Mouse (Mus musculus) c-Kit-positive CD71-positive TER-119-positive erythroid progenitor cells, embryonic 14.5 days (primary cell): Measurements from ENCODE around the gene Chchd6.

Source experiments
- DNase-seq: peaks from one replicate; pipeline ENCODE4 v3.0.0-alpha.2; 2013; ENCODE audit warnings: low spot score

Gene Chchd6

GRCm38 (mm10) chr6:89585696-89586095 is 9.8 kb downstream of the Chchd6 start:
- DNase-seq: no peak

GRCm38 (mm10) chr6:89584634-89585409 is 10.6 kb downstream of the Chchd6 start:
- no peak for DNase-seq

- no peak for DNase-seq
Measured at GRCm38 (mm10) chr6:89583170-89583569, 12.3 kb downstream of the Chchd6 start.

GRCm38 (mm10) chr6:89574641-89575040 is 20.8 kb downstream of the Chchd6 start:
- DNase-seq: no peak

DNA sequence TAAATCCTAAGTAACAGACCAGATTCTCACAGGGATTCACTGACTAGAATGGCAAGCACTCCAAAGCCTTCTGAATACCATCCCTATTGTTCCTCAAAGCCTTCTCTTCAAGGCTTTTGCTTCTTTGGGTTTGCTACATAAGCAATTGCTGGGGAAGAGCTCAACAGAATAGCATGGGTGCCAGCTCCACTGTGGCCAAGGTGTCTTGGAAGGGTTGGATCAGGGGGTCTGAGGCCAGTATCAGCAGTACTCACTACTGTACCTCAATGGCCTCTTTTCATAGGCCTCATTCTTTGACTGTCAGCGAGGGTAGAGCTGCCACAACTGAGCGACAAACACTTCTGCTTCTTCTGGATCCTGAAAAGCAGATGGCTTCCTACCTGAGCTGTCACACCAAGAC is 21.7 kb downstream of the Chchd6 start:
- no peak for DNase-seq

DNA sequence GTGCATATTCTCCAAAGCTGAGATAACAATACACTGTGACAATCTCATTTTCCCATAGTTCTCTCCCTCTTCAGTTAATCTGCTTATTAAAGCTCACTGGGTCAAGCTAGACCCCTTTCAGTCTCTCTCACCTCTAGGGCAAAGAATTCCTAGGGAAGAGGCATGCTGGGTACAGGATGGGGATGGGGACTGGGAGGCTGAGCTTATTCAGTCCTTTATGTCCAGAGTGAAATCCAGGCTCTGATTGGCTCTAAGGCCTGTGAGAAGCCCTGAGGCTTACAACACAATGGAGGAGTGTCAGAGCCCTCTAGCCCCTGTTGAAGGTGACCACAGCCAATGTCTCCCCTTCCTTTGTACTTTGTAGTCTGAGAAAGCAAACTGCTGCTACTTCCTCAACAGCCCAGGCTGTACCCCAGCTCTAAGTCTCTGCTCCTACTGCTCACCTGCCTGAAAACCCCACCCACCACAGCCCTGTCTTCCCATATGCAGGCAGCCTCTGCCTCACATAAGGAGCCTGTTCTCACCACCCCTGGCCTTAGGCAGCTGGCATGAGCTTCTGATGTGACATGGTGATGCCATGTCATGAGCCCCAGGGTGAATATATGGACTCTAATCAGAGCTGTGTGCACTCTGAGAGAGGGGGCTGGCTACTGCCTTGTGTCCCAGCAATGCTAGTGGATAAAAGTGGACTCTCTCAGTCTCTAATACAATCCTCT is 22.4 kb downstream of the Chchd6 start:
- no peak for DNase-seq

DNA sequence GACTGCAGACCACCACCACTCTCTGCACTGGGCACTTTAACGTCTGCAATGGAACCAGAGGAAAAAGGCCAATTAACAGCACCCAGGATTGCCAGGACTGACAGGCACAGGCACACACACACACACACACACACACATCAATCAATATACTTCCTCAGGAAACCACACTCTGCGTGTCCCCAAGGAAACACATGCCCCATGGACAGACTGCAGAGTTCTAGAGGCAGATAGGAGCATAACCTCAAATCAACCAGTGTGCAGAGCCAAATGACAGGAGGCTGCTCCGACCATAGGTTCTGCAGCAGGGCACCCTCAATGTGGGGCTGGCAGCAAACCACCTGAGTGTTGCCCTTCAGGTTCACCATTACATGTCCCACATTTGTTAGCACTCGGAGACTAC is 26.1 kb downstream of the Chchd6 start:
- DNase-seq: no peak

DNA sequence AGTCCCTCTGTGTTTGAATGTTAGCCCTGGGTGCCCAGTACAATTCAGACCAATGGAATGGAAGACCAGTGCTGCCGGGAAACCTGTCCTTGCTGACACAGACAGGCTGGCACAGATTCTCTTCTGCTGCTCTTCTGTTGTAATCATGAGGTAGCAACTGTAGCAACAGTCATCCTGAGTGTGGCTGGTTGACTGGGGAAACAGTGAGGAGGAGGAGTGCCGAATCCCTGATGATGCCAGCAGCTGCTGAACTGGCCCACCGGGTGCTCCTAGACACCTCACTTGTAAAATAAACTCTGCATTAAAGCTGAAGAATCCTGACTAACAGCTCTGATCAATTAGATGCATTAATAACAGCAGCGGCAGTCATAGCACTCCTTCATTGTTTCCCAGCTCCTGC is 28.7 kb downstream of the Chchd6 start:
- no peak for DNase-seq

DNA sequence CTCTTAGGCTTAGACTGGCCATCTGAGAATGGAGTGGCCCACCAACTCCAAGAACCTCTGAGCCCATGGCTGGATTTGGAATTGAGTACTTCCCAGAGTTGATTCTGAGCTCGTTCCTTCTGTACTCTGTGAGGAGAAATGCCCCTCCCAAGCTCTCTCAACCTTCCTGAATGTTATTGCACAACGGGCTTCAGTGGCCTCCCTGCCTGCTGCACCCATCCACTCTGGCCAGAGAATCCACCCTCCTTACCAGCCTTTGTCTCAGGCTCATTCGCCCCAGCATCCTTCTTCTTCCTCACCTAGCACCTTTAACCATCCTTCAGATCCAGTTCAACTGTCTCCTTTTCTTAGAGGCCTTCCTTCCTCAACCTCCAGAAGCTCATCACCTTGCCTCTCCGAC is 32.1 kb downstream of the Chchd6 start:
- no peak for DNase-seq

- DNase-seq: no peak
Measured at GRCm38 (mm10) chr6:89560826-89561225, 34.6 kb downstream of the Chchd6 start.

DNA sequence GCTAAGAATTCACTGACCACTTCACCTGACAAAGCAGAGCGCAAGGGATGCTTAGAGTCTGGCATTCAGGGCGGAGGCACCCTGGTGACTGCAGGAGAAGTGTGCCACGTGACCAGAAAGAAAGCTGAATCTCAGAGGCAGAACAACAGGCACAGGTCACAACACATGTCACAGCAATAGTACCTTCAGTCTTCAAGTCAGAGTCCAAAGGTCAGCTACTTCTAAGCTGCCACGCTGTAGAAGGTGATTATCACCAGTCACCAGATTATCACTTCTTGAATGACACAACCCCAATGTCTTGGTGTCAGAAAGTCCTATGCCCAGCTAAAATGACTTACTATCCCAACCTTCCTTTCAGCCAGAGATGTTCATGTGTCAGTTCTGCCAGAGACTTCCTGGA is 37.8 kb downstream of the Chchd6 start:
- no peak for DNase-seq

DNA sequence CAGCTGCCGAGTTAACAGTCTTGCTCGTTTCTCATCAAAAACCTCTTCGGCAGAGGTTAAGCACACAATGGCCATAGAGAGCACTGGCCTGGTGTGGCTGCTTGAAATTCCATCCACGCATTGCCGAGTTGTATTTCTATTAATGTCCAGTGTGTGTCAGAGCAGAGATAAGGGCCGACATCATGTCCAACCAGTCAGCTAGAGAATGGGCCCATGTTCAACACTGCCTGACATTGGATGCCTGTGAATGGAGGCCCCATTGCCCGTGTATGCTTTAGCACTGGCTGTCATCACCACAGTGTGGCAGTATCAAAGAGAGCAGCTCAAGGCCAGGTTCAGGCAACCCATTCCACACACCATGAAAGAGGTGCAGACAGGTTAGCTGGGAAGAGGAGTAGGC is 38.9 kb downstream of the Chchd6 start:
- DNase-seq: no peak

- no peak for DNase-seq
Measured at GRCm38 (mm10) chr6:89555971-89556370, 39.5 kb downstream of the Chchd6 start.

- no peak for DNase-seq
Measured at GRCm38 (mm10) chr6:89554029-89554428, 41.4 kb downstream of the Chchd6 start.

DNA sequence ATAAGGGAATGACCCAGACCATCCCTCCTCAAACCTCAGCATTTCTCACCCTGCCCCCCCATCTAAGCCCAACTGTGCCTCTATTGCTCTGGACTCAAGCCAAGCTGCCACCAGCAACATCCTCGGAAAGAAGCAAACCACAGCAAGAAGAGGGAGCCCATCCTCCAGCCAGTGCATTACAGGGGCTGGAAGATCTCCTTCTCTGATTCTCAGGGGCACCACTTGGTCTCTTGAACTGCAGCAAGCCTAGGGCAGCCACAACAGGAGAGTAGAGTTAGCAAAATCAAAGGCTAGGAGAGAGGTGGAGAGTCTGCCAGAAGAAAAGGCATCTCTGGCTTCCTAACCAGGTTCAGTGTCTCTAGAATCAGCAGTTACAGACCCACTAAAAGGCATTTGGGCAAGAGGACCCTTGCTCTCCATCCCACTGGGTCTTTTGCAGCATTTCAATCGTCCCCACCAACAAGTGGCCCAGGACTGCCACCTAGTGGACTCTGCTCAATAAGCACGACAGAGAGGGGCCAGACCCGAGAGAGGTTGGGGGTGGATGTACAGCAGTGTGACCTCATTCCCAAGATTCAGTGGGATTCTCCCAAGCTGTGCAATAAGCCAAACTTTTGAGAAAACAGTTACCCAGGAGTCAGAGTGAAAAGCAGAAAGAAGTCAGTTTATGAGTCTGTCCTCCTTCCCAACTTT is 42.3 kb downstream of the Chchd6 start:
- DNase-seq: peak; percentile 26

- DNase-seq: no peak
Measured at GRCm38 (mm10) chr6:89552321-89553011, 43.0 kb downstream of the Chchd6 start.

- no peak for DNase-seq
Measured at GRCm38 (mm10) chr6:89549157-89549556, 46.3 kb downstream of the Chchd6 start.

GRCm38 (mm10) chr6:89547951-89548350 is 47.5 kb downstream of the Chchd6 start:
- no peak for DNase-seq

- no peak for DNase-seq
Measured at GRCm38 (mm10) chr6:89538102-89538751, 57.2 kb downstream of the Chchd6 start.

- no peak for DNase-seq
Measured at GRCm38 (mm10) chr6:89535626-89536225, 59.7 kb downstream of the Chchd6 start.

DNA sequence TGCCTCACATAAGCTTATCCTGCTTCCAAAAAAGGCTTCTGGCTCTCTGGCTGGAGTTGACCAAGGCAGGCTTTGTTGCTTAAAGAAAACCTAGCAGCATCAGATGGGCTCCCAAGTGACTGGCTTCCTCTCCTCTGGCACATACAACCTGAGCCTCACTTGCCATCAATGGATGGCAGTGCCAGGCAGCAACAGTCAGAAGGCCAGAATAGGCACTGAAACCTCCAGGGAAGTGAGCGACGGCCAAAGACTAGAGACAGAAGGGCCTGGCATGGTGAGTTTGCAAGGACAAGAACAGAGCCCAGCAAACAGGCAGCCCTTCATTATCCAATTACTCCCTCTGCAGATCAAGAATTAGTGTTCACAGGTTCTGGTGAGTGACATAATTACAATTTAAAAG is 70.7 kb downstream of the Chchd6 start:
- no peak for DNase-seq
